Mouse (Mus musculus): ENCODE measurements around the gene Prkn. TPM values are rescaled to one million over a fixed set of nuclear protein-coding genes. Genes with fewer than 3 reads are reported as not detected.

Prkn gene
- polyA plus RNA-seq, 1 experiment from 2014 or later: 2.8 TPM

GRCm38 (mm10) chr17:11721906-11722305, 881.7 kb downstream of the Prkn start:
- 40% methylated on average over 5 of the region's 5 CpGs for WGBS

GRCm38 (mm10) chr17:11722478-11722877, 882.3 kb downstream of the Prkn start:
- Histone ChIP-seq H3K36me3 (ENCODE audit: insufficient read depth, low read length) (no peaks in the 10 kb centered on the region), H3K9me3 (ENCODE audit: low read length) (no peaks in the 10 kb centered on the region), H3K4me2 (replicated peaks; ENCODE audit: low read depth, low read length) (no peak overlapping the region), H3K9ac (replicated peaks; ENCODE audit: low read length) (no peak overlapping the region), H3K4me3 (ENCODE audit: low read length) (no peak overlapping the region), H3K27me3 (ENCODE audit: insufficient read depth, low read length) (no peaks in the 10 kb centered on the region), H3K27ac (ENCODE audit: low read length) (no peak overlapping the region), H3K4me1 (ENCODE audit: insufficient read depth, low read length) (no peaks in the 10 kb centered on the region)
- no peak for ATAC-seq (ENCODE audit: low FRiP score, low TSS enrichment)
- 90% methylated on average over 1 of the region's 1 CpGs for WGBS

More at GRCm38 (mm10) chr17:11721906-11722305, 881.7 kb downstream of the Prkn start:
- H3K4me2 ChIP-seq (replicated peaks; ENCODE audit: low read depth, low read length): no peak overlapping the region
- H3K4me3 ChIP-seq (ENCODE audit: low read length): no peak overlapping the region
- no peak overlapping the region for H3K9ac ChIP-seq (replicated peaks; ENCODE audit: low read length)
- no peaks in the 10 kb centered on the region for H3K27me3 ChIP-seq (ENCODE audit: insufficient read depth, low read length)
- H3K36me3 ChIP-seq (ENCODE audit: insufficient read depth, low read length): no peaks in the 10 kb centered on the region
- no peaks in the 10 kb centered on the region for H3K4me1 ChIP-seq (ENCODE audit: insufficient read depth, low read length)
- no peak overlapping the region for H3K27ac ChIP-seq (ENCODE audit: low read length)
- H3K9me3 ChIP-seq (ENCODE audit: low read length): no peaks in the 10 kb centered on the region
- ATAC-seq (ENCODE audit: low FRiP score, low TSS enrichment): no peak

GRCm38 (mm10) chr17:11724135-11724534, 884.0 kb downstream of the Prkn start:
- 86% methylated on average over 3 of the region's 3 CpGs for WGBS
- Histone ChIP-seq H3K4me2 (replicated peaks; ENCODE audit: low read depth, low read length) (no peak overlapping the region), H3K36me3 (ENCODE audit: insufficient read depth, low read length) (no peaks in the 10 kb centered on the region), H3K9me3 (ENCODE audit: low read length) (no peaks in the 10 kb centered on the region), H3K9ac (replicated peaks; ENCODE audit: low read length) (no peak overlapping the region), H3K27me3 (ENCODE audit: insufficient read depth, low read length) (no peaks in the 10 kb centered on the region), H3K4me3 (ENCODE audit: low read length) (no peak overlapping the region), H3K27ac (ENCODE audit: low read length) (no peak overlapping the region), H3K4me1 (ENCODE audit: insufficient read depth, low read length) (no peaks in the 10 kb centered on the region)
- ATAC-seq (ENCODE audit: low FRiP score, low TSS enrichment): no peak

GRCm38 (mm10) chr17:11727101-11727500, 886.9 kb downstream of the Prkn start:
- Histone ChIP-seq H3K9me3 (ENCODE audit: low read length) (no peaks in the 10 kb centered on the region), H3K36me3 (ENCODE audit: insufficient read depth, low read length) (no peaks in the 10 kb centered on the region), H3K27ac (ENCODE audit: low read length) (no peak overlapping the region), H3K9ac (replicated peaks; ENCODE audit: low read length) (no peak overlapping the region), H3K27me3 (ENCODE audit: insufficient read depth, low read length) (no peaks in the 10 kb centered on the region), H3K4me1 (ENCODE audit: insufficient read depth, low read length) (no peaks in the 10 kb centered on the region), H3K4me3 (ENCODE audit: low read length) (no peak overlapping the region), H3K4me2 (replicated peaks; ENCODE audit: low read depth, low read length) (no peak overlapping the region)
- no peak for ATAC-seq (ENCODE audit: low FRiP score, low TSS enrichment)
- 58% methylated on average over 1 of the region's 1 CpGs for WGBS

- H3K4me1 ChIP-seq (ENCODE audit: insufficient read depth, low read length): no peaks in the 10 kb centered on the region
- WGBS: 70% methylated on average over 2 of the region's 2 CpGs
- no peaks in the 10 kb centered on the region for H3K36me3 ChIP-seq (ENCODE audit: insufficient read depth, low read length)
- no peaks in the 10 kb centered on the region for H3K9me3 ChIP-seq (ENCODE audit: low read length)
- H3K27me3 ChIP-seq (ENCODE audit: insufficient read depth, low read length): no peaks in the 10 kb centered on the region
- ATAC-seq (ENCODE audit: low FRiP score, low TSS enrichment): no peak
- no peak overlapping the region for H3K4me2 ChIP-seq (replicated peaks; ENCODE audit: low read depth, low read length)
- H3K4me3 ChIP-seq (ENCODE audit: low read length): no peak overlapping the region
- H3K9ac ChIP-seq (replicated peaks; ENCODE audit: low read length): no peak overlapping the region
- H3K27ac ChIP-seq (ENCODE audit: low read length): no peak overlapping the region
Measured at GRCm38 (mm10) chr17:11728294-11728693, 888.1 kb downstream of the Prkn start.

- WGBS: 80% methylated on average over 12 of the region's 12 CpGs
- Histone ChIP-seq H3K4me3 (ENCODE audit: low read length) (no peak overlapping the region), H3K9me3 (ENCODE audit: low read length) (no peaks in the 10 kb centered on the region), H3K9ac (replicated peaks; ENCODE audit: low read length) (no peak overlapping the region), H3K27me3 (ENCODE audit: insufficient read depth, low read length) (no peaks in the 10 kb centered on the region), H3K27ac (ENCODE audit: low read length) (no peak overlapping the region), H3K4me2 (replicated peaks; ENCODE audit: low read depth, low read length) (no peak overlapping the region), H3K36me3 (ENCODE audit: insufficient read depth, low read length) (no peaks in the 10 kb centered on the region), H3K4me1 (ENCODE audit: insufficient read depth, low read length) (no peaks in the 10 kb centered on the region)
- no peak for ATAC-seq (ENCODE audit: low FRiP score, low TSS enrichment)
Measured at GRCm38 (mm10) chr17:11730656-11731594, 890.7 kb downstream of the Prkn start.

- no peak overlapping the region for H3K9ac ChIP-seq (replicated peaks; ENCODE audit: low read length)
- no peak overlapping the region for H3K27ac ChIP-seq (ENCODE audit: low read length)
- H3K27me3 ChIP-seq (ENCODE audit: insufficient read depth, low read length): no peaks in the 10 kb centered on the region
- H3K4me3 ChIP-seq (ENCODE audit: low read length): no peak overlapping the region
- ATAC-seq (ENCODE audit: low FRiP score, low TSS enrichment): no peak
- no peaks in the 10 kb centered on the region for H3K4me1 ChIP-seq (ENCODE audit: insufficient read depth, low read length)
- H3K36me3 ChIP-seq (ENCODE audit: insufficient read depth, low read length): no peaks in the 10 kb centered on the region
- no peaks in the 10 kb centered on the region for H3K9me3 ChIP-seq (ENCODE audit: low read length)
- no peak overlapping the region for H3K4me2 ChIP-seq (replicated peaks; ENCODE audit: low read depth, low read length)
- 90% methylated on average over 12 of the region's 12 CpGs for WGBS
Measured at GRCm38 (mm10) chr17:11735158-11735877, 895.1 kb downstream of the Prkn start.

GRCm38 (mm10) chr17:11736531-11736930, 896.3 kb downstream of the Prkn start:
- no peak for ATAC-seq (ENCODE audit: low FRiP score, low TSS enrichment)
- no peaks in the 10 kb centered on the region for H3K27me3 ChIP-seq (ENCODE audit: insufficient read depth, low read length)
- no peak overlapping the region for H3K4me3 ChIP-seq (ENCODE audit: low read length)
- no peaks in the 10 kb centered on the region for H3K9me3 ChIP-seq (ENCODE audit: low read length)
- no peaks in the 10 kb centered on the region for H3K36me3 ChIP-seq (ENCODE audit: insufficient read depth, low read length)
- H3K4me1 ChIP-seq (ENCODE audit: insufficient read depth, low read length): no peaks in the 10 kb centered on the region
- no peak overlapping the region for H3K9ac ChIP-seq (replicated peaks; ENCODE audit: low read length)
- no peak overlapping the region for H3K27ac ChIP-seq (ENCODE audit: low read length)
- no peak overlapping the region for H3K4me2 ChIP-seq (replicated peaks; ENCODE audit: low read depth, low read length)
- WGBS: 70% methylated on average over 3 of the region's 3 CpGs

- 90% methylated on average over 10 of the region's 10 CpGs for WGBS
- Histone ChIP-seq H3K27me3 (ENCODE audit: insufficient read depth, low read length) (no peaks in the 10 kb centered on the region), H3K9me3 (ENCODE audit: low read length) (no peaks in the 10 kb centered on the region), H3K4me3 (ENCODE audit: low read length) (no peak overlapping the region), H3K27ac (ENCODE audit: low read length) (no peak overlapping the region), H3K36me3 (ENCODE audit: insufficient read depth, low read length) (no peaks in the 10 kb centered on the region), H3K9ac (replicated peaks; ENCODE audit: low read length) (no peak overlapping the region), H3K4me1 (ENCODE audit: insufficient read depth, low read length) (no peaks in the 10 kb centered on the region), H3K4me2 (replicated peaks; ENCODE audit: low read depth, low read length) (no peak overlapping the region)
- no peak for ATAC-seq (ENCODE audit: low FRiP score, low TSS enrichment)
Measured at GRCm38 (mm10) chr17:11737905-11738304, 897.7 kb downstream of the Prkn start.

GRCm38 (mm10) chr17:11740716-11741115, 900.5 kb downstream of the Prkn start:
- Histone ChIP-seq H3K9me3 (ENCODE audit: low read length) (no peaks in the 10 kb centered on the region), H3K9ac (replicated peaks; ENCODE audit: low read length) (no peak overlapping the region), H3K36me3 (ENCODE audit: insufficient read depth, low read length) (no peaks in the 10 kb centered on the region), H3K4me1 (ENCODE audit: insufficient read depth, low read length) (no peaks in the 10 kb centered on the region), H3K4me3 (ENCODE audit: low read length) (no peak overlapping the region), H3K27me3 (ENCODE audit: insufficient read depth, low read length) (no peaks in the 10 kb centered on the region), H3K4me2 (replicated peaks; ENCODE audit: low read depth, low read length) (no peak overlapping the region), H3K27ac (ENCODE audit: low read length) (no peak overlapping the region)
- ATAC-seq (ENCODE audit: low FRiP score, low TSS enrichment): no peak

Data from kidney, embryonic 16.5 days (tissue).